Mouse (Mus musculus) heart, adult 9 months (tissue): Measurements from ENCODE around the gene Nos3.

Experiments used
- DNase-seq, 2 experiments: peaks; one replicate each; pipeline ENCODE4 v3.0.0; 2022; ENCODE audit warnings: low spot score in 2 of 2

Gene Nos3

GRCm38 (mm10) chr5:24364508-24364907 is at the start of gene Nos3:
Gene Nos3, plus strand, starts transcription at chr5:24364810.
- peak; percentile 81 to 88 for DNase-seq

GRCm38 (mm10) chr5:24319776-24320466 is 44.7 kb upstream of the Nos3 start:
- no peak for DNase-seq

- DNase-seq, result no peak
Observed at GRCm38 (mm10) chr5:24320467-24320813, 44.2 kb upstream of the Nos3 start.

- no peak for DNase-seq
Observed at GRCm38 (mm10) chr5:24320894-24321293, 43.7 kb upstream of the Nos3 start.

- DNase-seq, result no peak
Observed at GRCm38 (mm10) chr5:24321711-24322682, 42.6 kb upstream of the Nos3 start.

GRCm38 (mm10) chr5:24325251-24325650 is 39.4 kb upstream of the Nos3 start:
- no peak for DNase-seq

- no peak for DNase-seq
Observed at GRCm38 (mm10) chr5:24326166-24326841, 38.3 kb upstream of the Nos3 start.

- DNase-seq, result peak in 1 of 2 experiments; percentile 49
Observed at GRCm38 (mm10) chr5:24326842-24327417, 37.7 kb upstream of the Nos3 start.

- DNase-seq, result no peak
Observed at GRCm38 (mm10) chr5:24328813-24329211, 35.8 kb upstream of the Nos3 start.

- DNase-seq, result peak; percentile 77 to 82
Observed at GRCm38 (mm10) chr5:24329212-24329964, 35.2 kb upstream of the Nos3 start.

- DNase-seq, result no peak
Observed at GRCm38 (mm10) chr5:24329965-24330298, 34.7 kb upstream of the Nos3 start.

GRCm38 (mm10) chr5:24332401-24332800 is 32.2 kb upstream of the Nos3 start:
- no peak for DNase-seq

- no peak for DNase-seq
Observed at GRCm38 (mm10) chr5:24334749-24335148, 29.9 kb upstream of the Nos3 start.

GRCm38 (mm10) chr5:24335888-24336511 is 28.6 kb upstream of the Nos3 start:
- DNase-seq, result peak in 1 of 2 experiments; percentile 43

- DNase-seq, result peak; percentile 78 to 81
Observed at GRCm38 (mm10) chr5:24337366-24337765, 27.2 kb upstream of the Nos3 start.

GRCm38 (mm10) chr5:24337821-24338220 is 26.8 kb upstream of the Nos3 start:
- DNase-seq, result no peak

- no peak for DNase-seq
Observed at GRCm38 (mm10) chr5:24342205-24342963, 22.2 kb upstream of the Nos3 start.

GRCm38 (mm10) chr5:24342966-24343365 is 21.6 kb upstream of the Nos3 start:
- DNase-seq, result no peak

- no peak for DNase-seq
Observed at GRCm38 (mm10) chr5:24343379-24343778, 21.2 kb upstream of the Nos3 start.

- DNase-seq, result no peak
Observed at GRCm38 (mm10) chr5:24343977-24344436, 20.6 kb upstream of the Nos3 start.
